Mouse (Mus musculus): ENCODE measurements around the gene 1110017D15Rik. TPM values are rescaled to one million over a fixed set of nuclear protein-coding genes. Genes with fewer than 3 reads are reported as not detected.

1110017D15Rik gene
- polyA plus RNA-seq, 1 experiment from 2014 or later = not detected

DNA sequence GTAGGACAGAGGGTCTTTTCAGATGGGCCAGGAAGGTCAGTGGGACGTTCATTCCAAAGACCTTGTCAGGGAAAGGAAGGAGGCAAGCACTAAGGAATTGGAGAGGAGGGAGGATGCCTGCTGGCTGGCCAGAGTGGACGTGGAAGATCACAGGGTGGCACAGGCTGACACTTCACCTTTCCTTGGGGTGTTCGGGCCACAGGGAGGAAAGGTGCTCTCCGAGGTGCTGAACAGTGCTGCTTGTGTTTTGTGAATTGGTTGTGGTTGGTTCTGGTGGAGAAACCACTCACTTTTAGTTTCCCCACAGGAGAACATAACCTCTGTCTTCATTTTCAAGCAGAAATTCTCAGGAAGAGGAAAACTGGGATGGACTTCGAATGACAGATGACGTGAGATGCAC, 15.3 kb upstream of the 1110017D15Rik start:
- no peak for DNase-seq
- 20% methylated on average over 6 of the region's 6 CpGs for WGBS (ENCODE audit: insufficient replicate concordance)

DNA sequence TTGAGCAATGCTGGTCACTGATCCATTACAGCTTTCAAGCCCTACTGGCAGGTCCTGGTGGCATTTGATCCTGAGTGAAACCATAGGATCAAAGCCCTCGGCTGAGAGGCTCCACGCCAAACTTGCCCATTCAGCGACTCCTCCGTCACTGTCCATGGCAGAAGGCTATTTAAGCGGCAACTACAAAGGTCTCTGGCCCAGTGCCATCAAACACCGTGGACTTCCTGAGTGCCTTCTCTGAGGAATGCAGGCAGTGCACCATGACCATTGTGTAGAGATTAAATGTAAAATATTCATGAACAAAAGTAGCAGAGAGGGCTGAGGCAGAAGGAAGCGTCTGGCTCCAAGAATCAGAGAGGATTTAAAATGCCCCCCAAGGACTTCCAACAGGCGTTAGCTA, 10.9 kb upstream of the 1110017D15Rik start:
- Histone ChIP-seq H3K4me2 (no peak overlapping the region), H3K27me3 (no peaks in the 10 kb centered on the region), H3K4me1 (replicated peaks) (0 out of 2 replicates have a peak, but pooled peaks cover 2% of the 10 kb centered on the region), H3K9ac (no peak overlapping the region), H3K27ac (no peak overlapping the region), H3K36me3 (no peaks in the 10 kb centered on the region), H3K9me3 (replicated peaks) (no peaks in the 10 kb centered on the region), H3K4me3 (replicated peaks) (no peak overlapping the region)
- no peak for DNase-seq
- ATAC-seq (ENCODE audit: low read depth) = no peak
- WGBS (ENCODE audit: insufficient replicate concordance) = 60% methylated on average over 8 of the region's 8 CpGs

More for the DNA sequence above, 15.3 kb upstream of the 1110017D15Rik start:
- Histone ChIP-seq H3K9ac (no peak overlapping the region), H3K27ac (no peak overlapping the region), H3K9me3 (replicated peaks) (no peaks in the 10 kb centered on the region), H3K4me2 (no peak overlapping the region), H3K4me1 (replicated peaks) (0 out of 2 replicates have a peak, but pooled peaks cover 2% of the 10 kb centered on the region), H3K27me3 (no peaks in the 10 kb centered on the region), H3K4me3 (replicated peaks) (no peak overlapping the region), H3K36me3 (no peaks in the 10 kb centered on the region)
- ATAC-seq (ENCODE audit: low read depth) = no peak

DNA sequence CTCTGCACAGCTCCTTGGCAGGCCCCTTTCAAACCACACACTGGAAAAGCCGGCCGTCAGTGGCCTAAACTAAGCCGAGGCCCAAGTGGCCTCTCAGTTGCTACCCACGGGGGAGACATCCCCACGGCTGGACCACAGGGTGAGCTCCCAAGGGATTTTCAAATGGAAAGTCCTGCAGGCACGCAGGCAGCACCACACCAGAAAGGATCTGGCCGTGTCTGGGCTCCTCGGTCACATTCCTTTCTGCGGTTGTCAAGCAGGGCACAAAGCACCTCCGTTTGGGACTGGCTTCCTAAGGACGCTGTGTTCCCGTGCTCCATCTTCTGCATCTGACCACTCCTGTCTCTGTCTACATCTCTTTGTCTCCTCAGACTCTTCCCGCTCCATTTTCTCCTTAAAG, 9.9 kb upstream of the 1110017D15Rik start:
- no peak overlapping the region for H3K9ac ChIP-seq
- 0 out of 2 replicates have a peak, but pooled peaks cover 2% of the 10 kb centered on the region for H3K4me1 ChIP-seq (replicated peaks)
- no peak overlapping the region for H3K4me2 ChIP-seq
- H3K27ac ChIP-seq = no peak overlapping the region
- H3K36me3 ChIP-seq = no peaks in the 10 kb centered on the region
- ATAC-seq (ENCODE audit: low read depth) (no peak), DNase-seq (no peak)
- no peaks in the 10 kb centered on the region for H3K27me3 ChIP-seq
- H3K9me3 ChIP-seq (replicated peaks) = no peaks in the 10 kb centered on the region
- H3K4me3 ChIP-seq (replicated peaks) = no peak overlapping the region
- WGBS (ENCODE audit: insufficient replicate concordance) = 54% methylated on average over 13 of the region's 13 CpGs

DNA sequence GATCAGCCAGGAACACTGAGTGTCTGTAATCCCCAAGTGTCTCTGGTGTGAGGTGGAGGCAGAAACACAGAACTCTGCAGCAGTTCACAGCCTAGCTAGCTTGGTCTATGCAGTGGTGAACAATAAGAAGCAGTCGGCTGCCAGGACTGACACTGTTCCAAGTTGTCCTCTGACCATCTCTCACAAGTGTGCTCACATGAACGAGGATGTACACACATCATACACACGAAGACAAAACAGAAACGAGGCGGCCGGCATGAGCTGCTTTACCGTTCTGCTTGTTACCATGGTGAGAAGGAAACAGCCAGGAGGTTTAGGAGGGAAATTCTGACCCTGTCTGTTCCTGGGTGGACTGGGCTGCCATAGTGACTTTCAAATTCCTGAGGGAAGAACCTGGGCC, 9.4 kb upstream of the 1110017D15Rik start:
- Histone ChIP-seq H3K9ac (no peak overlapping the region), H3K36me3 (no peaks in the 10 kb centered on the region), H3K27ac (no peak overlapping the region), H3K9me3 (replicated peaks) (no peaks in the 10 kb centered on the region), H3K4me1 (replicated peaks) (0 out of 2 replicates have a peak, but pooled peaks cover 2% of the 10 kb centered on the region), H3K4me2 (no peak overlapping the region), H3K4me3 (replicated peaks) (no peak overlapping the region), H3K27me3 (no peaks in the 10 kb centered on the region)
- DNase-seq = no peak
- 66% methylated on average over 7 of the region's 7 CpGs for WGBS (ENCODE audit: insufficient replicate concordance)
- no peak for ATAC-seq (ENCODE audit: low read depth)

DNA sequence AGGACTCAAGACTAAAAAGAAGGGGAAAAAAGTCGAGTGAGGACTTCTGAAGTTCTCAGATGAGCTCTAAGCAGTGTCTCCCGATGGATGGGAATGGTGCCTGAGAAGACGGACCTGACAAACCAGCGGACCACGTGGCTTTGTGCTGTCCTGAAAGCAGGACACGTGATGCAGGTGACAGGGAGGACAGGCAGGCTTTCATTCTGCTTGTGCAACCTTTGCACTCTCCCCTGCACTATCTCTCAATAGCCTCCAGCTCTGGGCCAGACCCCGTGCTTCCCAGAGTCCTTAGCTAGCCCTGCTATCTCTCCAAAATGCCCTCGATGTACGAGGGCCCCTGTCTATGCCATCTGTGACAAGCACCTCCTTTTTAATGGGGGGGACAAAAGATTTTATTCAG, 7.7 kb upstream of the 1110017D15Rik start:
- Histone ChIP-seq H3K9ac (no peak overlapping the region), H3K9me3 (replicated peaks) (no peaks in the 10 kb centered on the region), H3K36me3 (no peaks in the 10 kb centered on the region), H3K27me3 (no peaks in the 10 kb centered on the region; the same call in 1 of the 2 replicates), H3K4me2 (no peak overlapping the region), H3K4me1 (replicated peaks) (0 out of 2 replicates have a peak, but pooled peaks cover 2% of the 10 kb centered on the region), H3K27ac (no peak overlapping the region), H3K4me3 (replicated peaks) (no peak overlapping the region)
- no peak for DNase-seq
- whole genome bisulfite sequencing (ENCODE audit: insufficient replicate concordance) = 57% methylated on average over 9 of the region's 9 CpGs
- no peak for ATAC-seq (ENCODE audit: low read depth)

DNA sequence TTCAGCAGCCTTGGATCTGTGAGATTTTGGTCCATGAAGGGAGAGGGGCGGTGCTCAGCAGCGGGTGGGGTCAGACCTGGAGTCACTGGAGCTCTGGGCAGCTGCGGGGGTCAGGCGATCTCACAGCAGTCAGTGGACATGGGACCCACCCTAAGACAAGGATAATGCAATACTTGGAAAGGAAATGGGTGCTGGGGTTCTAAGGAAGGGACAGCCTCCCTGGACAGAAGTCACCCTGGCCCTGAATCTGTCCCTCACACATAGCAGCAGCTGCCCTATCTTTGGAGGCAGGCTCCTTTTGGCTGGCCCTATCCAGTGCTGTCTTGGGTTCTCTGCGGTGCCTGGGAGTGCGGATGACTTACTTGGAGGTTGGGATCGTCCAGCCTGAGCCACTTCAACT, 6.7 kb upstream of the 1110017D15Rik start:
- no peak overlapping the region for H3K9ac ChIP-seq
- DNase-seq = no peak
- H3K9me3 ChIP-seq (replicated peaks) = no peaks in the 10 kb centered on the region
- no peak overlapping the region for H3K27ac ChIP-seq
- H3K4me2 ChIP-seq = no peak overlapping the region
- 65% methylated on average over 7 of the region's 7 CpGs for WGBS (ENCODE audit: insufficient replicate concordance)
- ATAC-seq (ENCODE audit: low read depth) = no peak
- no peaks in the 10 kb centered on the region; the same call in 1 of the 2 replicates for H3K27me3 ChIP-seq
- H3K4me1 ChIP-seq (replicated peaks) = no peaks in the 10 kb centered on the region
- H3K36me3 ChIP-seq = no peaks in the 10 kb centered on the region
- no peak overlapping the region for H3K4me3 ChIP-seq (replicated peaks)

DNA sequence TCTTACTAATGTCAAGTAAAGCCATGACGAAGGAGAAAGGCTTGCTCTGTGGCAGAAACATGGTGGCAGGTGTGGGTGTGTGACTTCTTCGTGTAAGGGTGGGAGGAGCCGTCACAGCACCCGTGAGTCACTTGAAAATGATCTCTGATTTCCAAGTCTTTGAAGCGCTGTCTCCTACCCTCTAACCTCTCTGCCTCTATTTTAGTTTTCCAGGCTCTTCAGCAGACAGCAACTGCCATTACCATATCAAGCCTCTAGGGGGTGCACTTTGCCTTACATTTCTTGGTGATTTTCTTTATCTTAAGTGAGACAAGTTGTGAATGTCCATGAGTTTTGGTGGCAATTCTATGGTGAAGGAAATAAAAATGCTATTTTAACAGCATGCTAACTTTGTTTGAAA, 5.7 kb upstream of the 1110017D15Rik start:
- Histone ChIP-seq H3K27ac (no peak overlapping the region), H3K36me3 (no peaks in the 10 kb centered on the region), H3K9ac (no peak overlapping the region), H3K9me3 (replicated peaks) (no peaks in the 10 kb centered on the region), H3K4me2 (no peak overlapping the region), H3K4me3 (replicated peaks) (no peak overlapping the region), H3K27me3 (no peaks in the 10 kb centered on the region; the same call in 1 of the 2 replicates), H3K4me1 (replicated peaks) (no peaks in the 10 kb centered on the region)
- ATAC-seq (ENCODE audit: low read depth) = no peak
- WGBS (ENCODE audit: insufficient replicate concordance) = 34% methylated on average over 5 of the region's 5 CpGs
- no peak for DNase-seq

DNA sequence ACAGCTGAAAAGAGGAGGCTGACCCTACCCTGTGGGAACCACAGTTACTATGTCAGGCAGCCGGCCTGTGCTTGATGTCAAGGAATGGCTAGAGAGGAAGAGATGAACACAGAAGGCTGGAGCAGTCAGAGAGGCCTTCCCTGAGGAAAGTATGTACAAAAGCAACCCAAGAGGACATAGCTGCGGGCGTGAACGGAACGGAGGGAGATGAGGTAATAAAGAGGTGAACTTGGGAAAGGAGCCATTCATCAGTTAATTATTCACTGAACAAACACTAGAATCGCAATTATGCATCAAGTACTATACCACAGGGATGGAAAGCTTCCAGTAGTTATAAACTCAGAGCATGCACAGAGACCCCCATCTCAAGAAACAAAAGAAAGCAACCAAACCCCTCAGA, 5.0 kb upstream of the 1110017D15Rik start:
- Histone ChIP-seq H3K27me3 (no peaks in the 10 kb centered on the region; the same call in 1 of the 2 replicates), H3K9me3 (replicated peaks) (no peaks in the 10 kb centered on the region), H3K9ac (no peak overlapping the region), H3K36me3 (no peaks in the 10 kb centered on the region), H3K4me3 (replicated peaks) (no peak overlapping the region), H3K27ac (no peak overlapping the region), H3K4me2 (no peak overlapping the region), H3K4me1 (replicated peaks) (no peaks in the 10 kb centered on the region)
- DNase-seq = no peak
- no peak for ATAC-seq (ENCODE audit: low read depth)
- WGBS (ENCODE audit: insufficient replicate concordance) = 67% methylated on average over 6 of the region's 6 CpGs

DNA sequence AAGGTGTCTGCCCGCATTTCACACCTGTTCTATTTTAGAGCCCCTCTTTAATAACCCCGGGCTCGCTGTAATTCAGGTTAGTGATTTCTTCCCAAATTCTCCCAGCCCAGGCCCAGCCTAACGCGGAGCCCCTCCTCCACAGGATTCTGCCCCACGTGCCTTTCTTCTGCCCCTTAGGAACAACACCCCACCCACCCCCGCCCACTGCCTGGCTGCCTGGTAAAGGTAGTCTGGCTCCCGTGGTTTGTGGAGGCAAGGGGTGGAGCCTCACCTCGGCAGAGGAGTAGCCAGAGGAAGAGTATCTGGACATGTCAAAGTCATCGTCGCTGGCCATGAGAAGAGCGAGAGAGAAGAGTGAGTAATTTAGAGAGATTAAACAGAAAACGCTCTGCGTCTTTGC, 3.5 kb upstream of the 1110017D15Rik start:
- DNase-seq (no peak), ATAC-seq (ENCODE audit: low read depth) (no peak)
- no peaks in the 10 kb centered on the region; the same call in 1 of the 2 replicates for H3K27me3 ChIP-seq
- no peaks in the 10 kb centered on the region for H3K9me3 ChIP-seq (replicated peaks)
- H3K4me2 ChIP-seq = no peak overlapping the region
- H3K27ac ChIP-seq = no peak overlapping the region
- no peaks in the 10 kb centered on the region for H3K4me1 ChIP-seq (replicated peaks)
- H3K4me3 ChIP-seq (replicated peaks) = no peak overlapping the region
- 38% methylated on average over 14 of the region's 14 CpGs for WGBS (ENCODE audit: insufficient replicate concordance)
- no peak overlapping the region for H3K9ac ChIP-seq
- H3K36me3 ChIP-seq = no peaks in the 10 kb centered on the region

DNA sequence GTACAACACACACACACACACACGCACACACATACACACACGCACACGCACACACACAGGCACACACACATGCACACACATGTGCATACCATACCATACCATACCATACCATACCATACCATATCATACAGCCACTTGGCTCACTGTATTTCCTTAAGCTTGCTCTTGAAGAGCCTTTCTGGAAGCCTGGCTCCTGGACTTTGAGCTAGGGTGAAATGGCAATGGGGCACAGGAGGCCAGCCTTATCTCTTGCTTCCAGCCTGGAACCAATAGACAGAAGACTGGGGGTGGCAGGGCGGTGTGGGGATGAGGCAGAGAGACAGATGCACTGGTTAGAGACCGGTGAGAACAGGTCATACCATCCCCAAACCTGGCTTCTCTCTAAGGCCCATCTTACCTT, 2.1 kb upstream of the 1110017D15Rik start:
- no peak overlapping the region for H3K4me3 ChIP-seq (replicated peaks)
- no peak overlapping the region for H3K27ac ChIP-seq
- WGBS (ENCODE audit: insufficient replicate concordance) = 77% methylated on average over 5 of the region's 5 CpGs

DNA sequence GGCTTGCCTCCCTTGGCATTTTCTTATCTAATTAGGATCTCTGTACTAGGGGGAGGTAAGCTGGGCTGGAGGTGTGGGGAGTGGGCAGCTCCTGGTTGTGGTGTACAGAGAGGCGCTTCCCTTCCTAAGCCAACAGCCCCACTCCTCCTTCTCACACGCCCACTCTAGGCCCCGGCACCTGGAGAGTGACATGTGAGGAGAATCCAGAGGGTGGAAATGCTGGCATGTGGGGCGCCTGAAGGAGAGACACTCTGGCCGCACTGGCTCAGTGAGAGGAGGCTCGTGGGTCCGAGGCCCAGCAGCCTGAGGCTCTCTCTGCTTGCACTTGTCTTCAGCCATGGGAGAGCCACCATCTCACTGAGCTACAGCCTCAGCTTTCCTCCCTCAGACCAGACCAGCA, 1.2 kb upstream of the 1110017D15Rik start:
- DNase-seq (no peak), ATAC-seq (ENCODE audit: low read depth) (no peak)
- no peaks in the 10 kb centered on the region for H3K36me3 ChIP-seq
- peaks cover 5% of the 10 kb centered on the region for H3K27me3 ChIP-seq
- H3K9ac ChIP-seq = no peak overlapping the region
- H3K9me3 ChIP-seq (replicated peaks) = no peaks in the 10 kb centered on the region
- H3K4me1 ChIP-seq (replicated peaks) = no peaks in the 10 kb centered on the region
- no peak overlapping the region for H3K4me2 ChIP-seq
- WGBS (ENCODE audit: insufficient replicate concordance) = 73% methylated on average over 7 of the region's 7 CpGs
- no peak overlapping the region for H3K27ac ChIP-seq
- no peak overlapping the region for H3K4me3 ChIP-seq (replicated peaks)

More for the DNA sequence above, 2.1 kb upstream of the 1110017D15Rik start:
- Histone ChIP-seq H3K4me1 (replicated peaks) (no peaks in the 10 kb centered on the region), H3K27me3 (no peaks in the 10 kb centered on the region; the same call in 1 of the 2 replicates), H3K4me2 (no peak overlapping the region), H3K9me3 (replicated peaks) (no peaks in the 10 kb centered on the region), H3K9ac (no peak overlapping the region), H3K36me3 (no peaks in the 10 kb centered on the region)
- no peak for DNase-seq
- ATAC-seq (ENCODE audit: low read depth) = no peak

DNA sequence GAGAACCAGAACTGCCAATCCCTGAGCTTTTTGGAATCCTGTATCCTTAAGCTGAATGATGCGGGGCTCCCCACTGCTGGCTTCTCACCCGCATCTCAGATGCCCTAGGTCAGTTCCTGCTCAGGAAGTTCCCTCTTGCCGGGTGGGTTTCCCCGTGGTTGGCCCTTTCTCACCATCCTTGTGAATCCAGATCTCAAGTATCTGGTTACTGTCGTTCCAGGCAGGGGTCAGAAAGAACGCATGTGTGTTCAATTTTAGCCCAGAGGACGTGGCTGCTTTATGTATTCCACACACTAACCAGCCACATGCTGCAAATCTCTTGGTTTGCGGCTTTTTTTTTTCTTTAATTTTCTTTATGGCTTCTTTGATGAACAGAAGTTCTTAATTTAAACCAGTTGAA, 3.4 kb downstream of the 1110017D15Rik start:
- 22% methylated on average over 8 of the region's 8 CpGs for WGBS (ENCODE audit: insufficient replicate concordance)
- Histone ChIP-seq H3K27ac (no peak overlapping the region), H3K27me3 (peaks cover 32% of the 10 kb centered on the region), H3K9ac (no peak overlapping the region), H3K4me3 (replicated peaks) (no peak overlapping the region), H3K4me2 (no peak overlapping the region), H3K4me1 (replicated peaks) (no peaks in the 10 kb centered on the region), H3K36me3 (no peaks in the 10 kb centered on the region), H3K9me3 (replicated peaks) (no peaks in the 10 kb centered on the region)
- ATAC-seq (ENCODE audit: low read depth) (no peak), DNase-seq (no peak)
